Mouse (Mus musculus): ENCODE results near the gene Vmn1r1. TPM values are rescaled to one million over a fixed set of nuclear protein-coding genes. Genes with fewer than 3 reads are reported as not detected.
"Not testable (repeated sequence)": the region's sequence is repeated elsewhere in the genome, so short reads cannot be mapped to it uniquely, and the experiment has no call there.

Gene Vmn1r1
- polyA plus RNA-seq, 1 experiment from 2014 or later = not detected

GRCm38 (mm10) chr1:182176985-182177384 is 12.7 kb upstream of the Vmn1r1 start:
- H3K27ac ChIP-seq (ENCODE audit: low read length); H3K4me2 ChIP-seq (ENCODE audit: low read depth, low read length); H3K9ac ChIP-seq (ENCODE audit: low read length); H3K36me3 ChIP-seq (ENCODE audit: control insufficient read depth, insufficient read depth, low read length); ATAC-seq (ENCODE audit: insufficient read depth, low FRiP score); H3K4me1 ChIP-seq (ENCODE audit: control insufficient read depth, insufficient read depth, low read length); H3K27me3 ChIP-seq (ENCODE audit: control insufficient read depth, insufficient read depth, low read length); H3K4me3 ChIP-seq (replicated peaks; ENCODE audit: low read length); H3K9me3 ChIP-seq (replicated peaks; ENCODE audit: control insufficient read depth, low read length): not testable (repeated sequence)
- 90% methylated on average over 19 of the region's 19 CpGs for WGBS

- H3K4me1 ChIP-seq (ENCODE audit: control insufficient read depth, insufficient read depth, low read length); H3K36me3 ChIP-seq (ENCODE audit: control insufficient read depth, insufficient read depth, low read length); H3K4me2 ChIP-seq (ENCODE audit: low read depth, low read length); ATAC-seq (ENCODE audit: insufficient read depth, low FRiP score); H3K27me3 ChIP-seq (ENCODE audit: control insufficient read depth, insufficient read depth, low read length); H3K4me3 ChIP-seq (replicated peaks; ENCODE audit: low read length); H3K9ac ChIP-seq (ENCODE audit: low read length); H3K27ac ChIP-seq (ENCODE audit: low read length); H3K9me3 ChIP-seq (replicated peaks; ENCODE audit: control insufficient read depth, low read length): not testable (repeated sequence)
- 84% methylated on average over 6 of the region's 6 CpGs for WGBS
Observed at GRCm38 (mm10) chr1:182170206-182170605, 5.9 kb upstream of the Vmn1r1 start.

GRCm38 (mm10) chr1:182162951-182163350 is 1.3 kb downstream of the Vmn1r1 start:
- no peak for ATAC-seq (ENCODE audit: insufficient read depth, low FRiP score)
- no peak overlapping the region for H3K9ac ChIP-seq (ENCODE audit: low read length)
- no peaks in the 10 kb centered on the region for H3K9me3 ChIP-seq (replicated peaks; ENCODE audit: control insufficient read depth, low read length)
- H3K36me3 ChIP-seq (ENCODE audit: control insufficient read depth, insufficient read depth, low read length) = no peaks in the 10 kb centered on the region
- no peak overlapping the region for H3K4me3 ChIP-seq (replicated peaks; ENCODE audit: low read length)
- H3K27me3 ChIP-seq (ENCODE audit: control insufficient read depth, insufficient read depth, low read length) = no peaks in the 10 kb centered on the region
- H3K4me2 ChIP-seq (ENCODE audit: low read depth, low read length) = no peak overlapping the region
- H3K27ac ChIP-seq (ENCODE audit: low read length) = no peak overlapping the region
- no peaks in the 10 kb centered on the region for H3K4me1 ChIP-seq (ENCODE audit: control insufficient read depth, insufficient read depth, low read length)
- 43% methylated on average over 5 of the region's 5 CpGs for whole genome bisulfite sequencing

GRCm38 (mm10) chr1:182159575-182159974 is 4.7 kb downstream of the Vmn1r1 start:
- Histone ChIP-seq H3K4me1 (ENCODE audit: control insufficient read depth, insufficient read depth, low read length) (no peaks in the 10 kb centered on the region), H3K27me3 (ENCODE audit: control insufficient read depth, insufficient read depth, low read length) (no peaks in the 10 kb centered on the region), H3K36me3 (ENCODE audit: control insufficient read depth, insufficient read depth, low read length) (no peaks in the 10 kb centered on the region), H3K9me3 (replicated peaks; ENCODE audit: control insufficient read depth, low read length) (no peaks in the 10 kb centered on the region), H3K9ac (ENCODE audit: low read length) (no peak overlapping the region), H3K27ac (ENCODE audit: low read length) (no peak overlapping the region), H3K4me2 (ENCODE audit: low read depth, low read length) (no peak overlapping the region), H3K4me3 (replicated peaks; ENCODE audit: low read length) (no peak overlapping the region)
- 80% methylated on average over 3 of the region's 3 CpGs for WGBS
- ATAC-seq (ENCODE audit: insufficient read depth, low FRiP score) = no peak

GRCm38 (mm10) chr1:182157734-182158133 is 6.6 kb downstream of the Vmn1r1 start:
- H3K27me3 ChIP-seq (ENCODE audit: control insufficient read depth, insufficient read depth, low read length) = no peaks in the 10 kb centered on the region
- no peaks in the 10 kb centered on the region for H3K36me3 ChIP-seq (ENCODE audit: control insufficient read depth, insufficient read depth, low read length)
- no peak overlapping the region for H3K4me3 ChIP-seq (replicated peaks; ENCODE audit: low read length)
- H3K9me3 ChIP-seq (replicated peaks; ENCODE audit: control insufficient read depth, low read length) = no peaks in the 10 kb centered on the region
- H3K4me1 ChIP-seq (ENCODE audit: control insufficient read depth, insufficient read depth, low read length) = no peaks in the 10 kb centered on the region
- ATAC-seq (ENCODE audit: insufficient read depth, low FRiP score) = no peak
- 66% methylated on average over 4 of the region's 4 CpGs for WGBS
- H3K9ac ChIP-seq (ENCODE audit: low read length) = no peak overlapping the region
- H3K27ac ChIP-seq (ENCODE audit: low read length) = no peak overlapping the region
- no peak overlapping the region for H3K4me2 ChIP-seq (ENCODE audit: low read depth, low read length)

GRCm38 (mm10) chr1:182149966-182150365 is 14.3 kb downstream of the Vmn1r1 start:
- Histone ChIP-seq H3K9ac (ENCODE audit: low read length) (no peak overlapping the region), H3K4me1 (ENCODE audit: control insufficient read depth, insufficient read depth, low read length) (no peaks in the 10 kb centered on the region), H3K36me3 (ENCODE audit: control insufficient read depth, insufficient read depth, low read length) (no peaks in the 10 kb centered on the region), H3K4me2 (ENCODE audit: low read depth, low read length) (no peak overlapping the region), H3K4me3 (replicated peaks; ENCODE audit: low read length) (no peak overlapping the region), H3K9me3 (replicated peaks; ENCODE audit: control insufficient read depth, low read length) (no peaks in the 10 kb centered on the region), H3K27ac (ENCODE audit: low read length) (no peak overlapping the region), H3K27me3 (ENCODE audit: control insufficient read depth, insufficient read depth, low read length) (no peaks in the 10 kb centered on the region)
- ATAC-seq (ENCODE audit: insufficient read depth, low FRiP score) = no peak
- WGBS = 82% methylated on average over 2 of the region's 2 CpGs

GRCm38 (mm10) chr1:182148864-182149514 is 15.3 kb downstream of the Vmn1r1 start:
- H3K27me3 ChIP-seq (ENCODE audit: control insufficient read depth, insufficient read depth, low read length) = no peaks in the 10 kb centered on the region
- H3K4me2 ChIP-seq (ENCODE audit: low read depth, low read length) = no peak overlapping the region
- no peak overlapping the region for H3K9ac ChIP-seq (ENCODE audit: low read length)
- no peak overlapping the region for H3K27ac ChIP-seq (ENCODE audit: low read length)
- no peaks in the 10 kb centered on the region for H3K36me3 ChIP-seq (ENCODE audit: control insufficient read depth, insufficient read depth, low read length)
- no peaks in the 10 kb centered on the region for H3K4me1 ChIP-seq (ENCODE audit: control insufficient read depth, insufficient read depth, low read length)
- 63% methylated on average over 7 of the region's 7 CpGs for WGBS
- no peak for ATAC-seq (ENCODE audit: insufficient read depth, low FRiP score)
- H3K9me3 ChIP-seq (replicated peaks; ENCODE audit: control insufficient read depth, low read length) = no peaks in the 10 kb centered on the region
- no peak overlapping the region for H3K4me3 ChIP-seq (replicated peaks; ENCODE audit: low read length)

- H3K27me3 ChIP-seq (ENCODE audit: control insufficient read depth, insufficient read depth, low read length) = no peaks in the 10 kb centered on the region
- whole genome bisulfite sequencing = 56% methylated on average over 5 of the region's 5 CpGs
Observed at GRCm38 (mm10) chr1:182145546-182145945, 18.7 kb downstream of the Vmn1r1 start.

GRCm38 (mm10) chr1:182143288-182143687 is 21.0 kb downstream of the Vmn1r1 start:
- no peak overlapping the region for H3K4me3 ChIP-seq (replicated peaks; ENCODE audit: low read length)
- no peak overlapping the region for H3K9ac ChIP-seq (ENCODE audit: low read length)
- 76% methylated on average over 8 of the region's 8 CpGs for WGBS
- ATAC-seq (ENCODE audit: insufficient read depth, low FRiP score) = no peak
- no peak overlapping the region for H3K4me2 ChIP-seq (ENCODE audit: low read depth, low read length)
- no peaks in the 10 kb centered on the region for H3K36me3 ChIP-seq (ENCODE audit: control insufficient read depth, insufficient read depth, low read length)
- no peaks in the 10 kb centered on the region for H3K9me3 ChIP-seq (replicated peaks; ENCODE audit: control insufficient read depth, low read length)
- no peaks in the 10 kb centered on the region for H3K27me3 ChIP-seq (ENCODE audit: control insufficient read depth, insufficient read depth, low read length)
- no peak overlapping the region for H3K27ac ChIP-seq (ENCODE audit: low read length)
- peaks cover 5% of the 10 kb centered on the region; the same call in 1 of the 2 replicates for H3K4me1 ChIP-seq (ENCODE audit: control insufficient read depth, insufficient read depth, low read length)

More at GRCm38 (mm10) chr1:182145546-182145945, 18.7 kb downstream of the Vmn1r1 start:
- no peaks in the 10 kb centered on the region for H3K9me3 ChIP-seq (replicated peaks; ENCODE audit: control insufficient read depth, low read length)
- no peak for ATAC-seq (ENCODE audit: insufficient read depth, low FRiP score)
- no peak overlapping the region for H3K27ac ChIP-seq (ENCODE audit: low read length)
- H3K36me3 ChIP-seq (ENCODE audit: control insufficient read depth, insufficient read depth, low read length) = no peaks in the 10 kb centered on the region
- H3K4me1 ChIP-seq (ENCODE audit: control insufficient read depth, insufficient read depth, low read length) = no peaks in the 10 kb centered on the region
- no peak overlapping the region for H3K9ac ChIP-seq (ENCODE audit: low read length)
- no peak overlapping the region for H3K4me2 ChIP-seq (ENCODE audit: low read depth, low read length)
- no peak overlapping the region for H3K4me3 ChIP-seq (replicated peaks; ENCODE audit: low read length)

Data from stomach, embryonic 16.5 days (tissue).